Mouse (Mus musculus): ENCODE data around the gene Ldb1. TPM values are rescaled to one million over a fixed set of nuclear protein-coding genes. Genes with fewer than 3 reads are reported as not detected.

The Ldb1 gene
- polyA plus RNA-seq, 1 experiment from 2014 or later = 140 TPM

GRCm38 (mm10) chr19:46033911-46034310, 11.1 kb downstream of the Ldb1 start:
- 95% methylated on average over 11 of the region's 11 CpGs for WGBS
- Histone ChIP-seq H3K9ac (replicated peaks) (no peak overlapping the region), H3K4me3 (replicated peaks) (no peak overlapping the region), H3K9me3 (no peaks in the 10 kb centered on the region), H3K4me2 (replicated peaks) (no peak overlapping the region), H3K4me1 (replicated peaks) (peaks cover 36% of the 10 kb centered on the region), H3K27me3 (no peaks in the 10 kb centered on the region), H3K27ac (0 out of 2 replicates have a peak overlapping the region, but pooled peaks have one; percentile 5), H3K36me3 (peaks cover 66% of the 10 kb centered on the region)
- no peak for ATAC-seq

DNA sequence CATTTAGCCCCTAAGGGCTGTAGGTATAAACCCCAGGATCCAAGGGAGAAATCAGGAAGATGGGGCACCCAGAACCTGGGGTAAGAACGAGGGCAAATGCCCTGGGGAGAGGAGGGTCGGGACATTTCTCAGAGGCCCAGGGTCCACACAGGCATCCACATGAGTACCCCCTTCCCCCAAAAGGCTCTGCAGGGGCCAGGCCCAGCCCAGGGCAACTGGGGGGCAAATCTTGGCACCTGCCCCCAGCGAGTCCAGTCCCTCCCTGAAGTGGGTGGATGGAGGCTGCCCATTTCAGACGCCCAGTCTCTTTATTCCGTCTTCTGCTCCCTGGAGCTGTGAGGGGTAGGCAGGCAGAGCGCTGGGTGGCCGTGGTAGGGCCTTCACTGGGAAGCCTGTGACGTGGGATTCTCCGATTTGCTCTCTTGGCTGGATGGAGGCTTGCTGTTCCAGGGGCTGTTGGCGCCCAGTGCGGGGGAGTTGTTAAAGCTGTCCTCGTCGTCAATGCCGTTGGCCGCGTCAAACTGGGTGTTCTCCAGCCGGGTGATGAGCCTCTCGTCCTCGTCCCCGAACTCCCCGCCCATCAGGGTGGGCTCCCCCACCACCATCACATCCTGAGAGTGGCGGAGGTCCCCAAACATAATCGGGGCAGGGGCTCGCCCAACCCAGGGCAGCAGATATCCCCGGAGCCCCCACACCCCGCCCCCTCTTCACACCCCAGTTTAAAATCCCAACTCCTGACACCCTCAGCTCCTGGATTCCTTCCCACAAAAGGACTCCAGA, 12.1 kb downstream of the Ldb1 start:
- peak overlapping the region; percentile 25 for H3K27ac ChIP-seq
- ATAC-seq = no peak
- H3K4me3 ChIP-seq (replicated peaks) = no peak overlapping the region
- H3K9me3 ChIP-seq = no peaks in the 10 kb centered on the region
- H3K4me2 ChIP-seq (replicated peaks) = no peak overlapping the region
- 86% methylated on average over 26 of the region's 26 CpGs for WGBS
- H3K4me1 ChIP-seq (replicated peaks) = peaks cover 30% of the 10 kb centered on the region
- peak overlapping the region; percentile 36; the same call in 1 of the 2 replicates for H3K9ac ChIP-seq (replicated peaks)
- peaks cover 66% of the 10 kb centered on the region for H3K36me3 ChIP-seq
- H3K27me3 ChIP-seq = no peaks in the 10 kb centered on the region

- H3K4me3 ChIP-seq (replicated peaks) = no peak overlapping the region
- H3K27ac ChIP-seq = peak overlapping the region; percentile 65
- no peaks in the 10 kb centered on the region for H3K27me3 ChIP-seq
- H3K9ac ChIP-seq (replicated peaks) = no peak overlapping the region
- H3K36me3 ChIP-seq = peaks cover 66% of the 10 kb centered on the region
- H3K9me3 ChIP-seq = no peaks in the 10 kb centered on the region
- H3K4me2 ChIP-seq (replicated peaks) = no peak overlapping the region
- 68% methylated on average over 9 of the region's 9 CpGs for whole genome bisulfite sequencing
- 0 out of 2 replicates have a peak, but pooled peaks have one; percentile 45 for ATAC-seq
- H3K4me1 ChIP-seq (replicated peaks) = peaks cover 19% of the 10 kb centered on the region
Measured at GRCm38 (mm10) chr19:46031689-46032432, 13.2 kb downstream of the Ldb1 start.

DNA sequence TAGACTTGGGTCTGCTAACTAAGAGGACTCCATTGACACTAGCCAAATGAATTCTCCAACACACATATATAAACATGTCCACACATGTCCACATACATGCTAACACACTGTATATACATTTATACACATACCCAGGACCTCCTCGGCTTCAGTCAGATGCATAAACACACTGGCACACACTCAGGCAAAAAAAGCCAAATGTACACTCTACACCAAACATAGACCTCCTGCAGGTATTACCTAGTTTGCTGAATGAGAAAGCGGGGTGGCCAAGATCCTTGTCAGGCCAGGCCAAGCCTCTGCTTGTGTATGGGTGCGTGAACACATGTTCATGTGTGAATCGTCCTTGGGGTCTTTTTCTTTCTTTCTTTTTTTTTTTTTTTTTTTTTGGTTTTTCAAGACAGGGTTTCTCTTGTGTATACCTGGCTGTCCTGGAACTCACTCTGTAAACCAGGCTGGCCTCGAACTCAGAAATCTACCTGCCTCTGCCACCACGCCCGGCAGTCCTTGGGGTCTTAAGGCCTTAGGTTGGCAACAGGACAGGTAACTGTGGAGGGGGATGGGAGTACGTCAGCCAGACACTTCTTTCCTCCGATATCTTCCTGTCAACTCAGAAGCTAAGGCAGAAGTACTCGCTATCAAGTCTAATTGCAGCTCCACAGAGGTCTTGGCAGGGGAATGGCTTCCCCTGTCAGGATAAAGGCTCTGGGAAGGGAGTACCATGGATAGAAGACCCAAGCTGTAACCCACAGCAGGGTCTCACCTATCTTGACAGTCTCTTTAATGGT, 14.6 kb downstream of the Ldb1 start:
- H3K9ac ChIP-seq (replicated peaks) = no peak overlapping the region
- WGBS = 94% methylated on average over 10 of the region's 10 CpGs
- no peaks in the 10 kb centered on the region for H3K9me3 ChIP-seq
- peaks cover 52% of the 10 kb centered on the region for H3K36me3 ChIP-seq
- peaks cover 5% of the 10 kb centered on the region; the same call in 1 of the 2 replicates for H3K4me1 ChIP-seq (replicated peaks)
- H3K27ac ChIP-seq = no peak overlapping the region
- no peak overlapping the region for H3K4me2 ChIP-seq (replicated peaks)
- H3K4me3 ChIP-seq (replicated peaks) = no peak overlapping the region
- H3K27me3 ChIP-seq = no peaks in the 10 kb centered on the region
- no peak for ATAC-seq

- H3K9ac ChIP-seq (replicated peaks) = no peak overlapping the region
- WGBS = 95% methylated on average over 1 of the region's 1 CpGs
- no peak overlapping the region for H3K27ac ChIP-seq
- H3K36me3 ChIP-seq = peaks cover 45% of the 10 kb centered on the region
- no peaks in the 10 kb centered on the region for H3K27me3 ChIP-seq
- ATAC-seq = no peak
- H3K4me3 ChIP-seq (replicated peaks) = no peak overlapping the region
- H3K9me3 ChIP-seq = no peaks in the 10 kb centered on the region
- peaks cover 5% of the 10 kb centered on the region; the same call in 1 of the 2 replicates for H3K4me1 ChIP-seq (replicated peaks)
- H3K4me2 ChIP-seq (replicated peaks) = no peak overlapping the region
Measured at GRCm38 (mm10) chr19:46029652-46030051, 15.4 kb downstream of the Ldb1 start.

DNA sequence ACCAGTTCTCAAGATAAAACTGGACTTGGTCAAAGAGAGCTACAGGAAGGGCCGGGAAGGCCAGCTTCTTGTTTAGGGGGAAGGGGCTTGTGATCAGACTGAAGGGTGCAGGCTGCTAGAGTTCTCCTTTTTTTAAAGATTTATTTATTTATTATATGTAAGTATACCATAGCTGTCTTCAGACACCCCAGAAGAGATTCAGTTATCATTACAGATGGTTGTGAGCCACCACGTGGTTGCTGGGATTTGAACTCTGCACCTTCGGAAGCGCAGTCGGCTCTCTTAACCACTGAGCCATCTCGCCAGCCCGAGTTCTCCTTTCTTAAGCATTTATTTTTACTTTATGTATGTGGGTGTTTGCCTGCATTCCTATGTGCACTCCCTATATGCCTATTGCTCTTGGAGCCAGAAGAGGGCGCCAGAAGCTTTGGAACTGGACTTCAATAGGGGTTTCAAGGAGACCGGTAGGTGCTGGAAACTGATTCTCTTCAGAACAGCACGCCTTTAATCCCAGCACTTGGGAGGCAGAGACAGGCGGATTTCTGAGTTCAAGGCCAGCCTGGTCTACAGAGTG, 16.2 kb downstream of the Ldb1 start:
- no peak overlapping the region for H3K9ac ChIP-seq (replicated peaks)
- no peaks in the 10 kb centered on the region for H3K27me3 ChIP-seq
- H3K4me3 ChIP-seq (replicated peaks) = no peak overlapping the region
- no peak overlapping the region for H3K27ac ChIP-seq
- H3K36me3 ChIP-seq = peaks cover 37% of the 10 kb centered on the region
- 73% methylated on average over 11 of the region's 11 CpGs for WGBS
- no peaks in the 10 kb centered on the region for H3K9me3 ChIP-seq
- no peak for ATAC-seq
- no peak overlapping the region for H3K4me2 ChIP-seq (replicated peaks)
- peaks cover 5% of the 10 kb centered on the region; the same call in 1 of the 2 replicates for H3K4me1 ChIP-seq (replicated peaks)

DNA sequence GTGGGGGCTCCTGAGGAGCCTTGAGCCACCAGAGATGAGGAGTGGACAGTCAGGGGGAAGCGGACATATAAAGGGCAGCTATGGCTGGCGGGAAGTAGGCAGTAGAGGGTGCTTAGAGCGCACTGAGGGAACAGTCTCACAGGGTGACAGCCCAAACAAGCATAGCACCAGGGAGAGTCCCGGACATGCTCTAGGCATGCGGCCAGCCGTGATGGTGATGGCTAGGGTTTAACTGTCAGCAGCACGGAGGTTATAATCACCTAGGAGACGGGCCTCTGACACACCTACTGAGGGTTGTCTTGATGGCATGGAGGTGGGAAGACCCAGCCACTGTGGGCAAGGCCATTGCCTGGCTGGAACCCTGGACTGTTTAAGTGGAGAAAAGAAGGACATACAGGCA, 18.4 kb downstream of the Ldb1 start:
- Histone ChIP-seq H3K9me3 (no peaks in the 10 kb centered on the region), H3K9ac (replicated peaks) (no peak overlapping the region; the same call in 1 of the 2 replicates), H3K4me1 (replicated peaks) (no peaks in the 10 kb centered on the region), H3K4me2 (replicated peaks) (no peak overlapping the region), H3K27ac (no peak overlapping the region; the same call in 1 of the 2 replicates), H3K36me3 (peaks cover 14% of the 10 kb centered on the region), H3K4me3 (replicated peaks) (no peak overlapping the region), H3K27me3 (no peaks in the 10 kb centered on the region)
- ATAC-seq = no peak
- 68% methylated on average over 8 of the region's 8 CpGs for WGBS

GRCm38 (mm10) chr19:46024959-46025358, 20.1 kb downstream of the Ldb1 start:
- Histone ChIP-seq H3K4me1 (replicated peaks) (no peaks in the 10 kb centered on the region), H3K36me3 (peaks cover 1% of the 10 kb centered on the region; the same call in 1 of the 2 replicates), H3K27ac (no peak overlapping the region), H3K9me3 (no peaks in the 10 kb centered on the region), H3K4me3 (replicated peaks) (no peak overlapping the region), H3K27me3 (no peaks in the 10 kb centered on the region), H3K4me2 (replicated peaks) (no peak overlapping the region), H3K9ac (replicated peaks) (no peak overlapping the region)
- no peak for ATAC-seq
- 76% methylated on average over 6 of the region's 6 CpGs for WGBS

DNA sequence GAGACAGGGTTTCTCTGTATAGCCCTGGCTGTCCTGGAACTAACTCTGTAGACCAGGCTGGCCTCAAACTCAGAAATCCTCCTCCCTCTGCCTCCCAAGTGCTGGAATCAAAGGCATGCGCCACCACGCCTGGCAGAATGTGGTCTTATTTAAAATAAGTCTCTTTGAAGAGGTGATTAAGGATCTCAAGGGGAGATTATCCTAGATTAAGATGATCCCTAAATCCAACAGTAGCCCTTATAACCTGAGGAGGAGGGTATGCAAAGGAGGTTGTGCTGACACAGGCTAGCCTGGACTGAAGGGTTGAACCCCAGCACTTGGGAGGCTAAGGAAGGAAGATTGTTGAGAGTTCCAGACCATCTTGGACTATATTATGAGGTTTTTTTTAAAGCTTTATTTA, 29.0 kb downstream of the Ldb1 start:
- no peak for ATAC-seq
- no peak overlapping the region for H3K4me3 ChIP-seq (replicated peaks)
- no peak overlapping the region for H3K9ac ChIP-seq (replicated peaks)
- no peaks in the 10 kb centered on the region for H3K9me3 ChIP-seq
- no peaks in the 10 kb centered on the region for H3K36me3 ChIP-seq
- no peaks in the 10 kb centered on the region for H3K27me3 ChIP-seq
- no peak overlapping the region for H3K27ac ChIP-seq
- WGBS = 52% methylated on average over 2 of the region's 2 CpGs
- no peak overlapping the region for H3K4me2 ChIP-seq (replicated peaks)
- H3K4me1 ChIP-seq (replicated peaks) = no peaks in the 10 kb centered on the region

DNA sequence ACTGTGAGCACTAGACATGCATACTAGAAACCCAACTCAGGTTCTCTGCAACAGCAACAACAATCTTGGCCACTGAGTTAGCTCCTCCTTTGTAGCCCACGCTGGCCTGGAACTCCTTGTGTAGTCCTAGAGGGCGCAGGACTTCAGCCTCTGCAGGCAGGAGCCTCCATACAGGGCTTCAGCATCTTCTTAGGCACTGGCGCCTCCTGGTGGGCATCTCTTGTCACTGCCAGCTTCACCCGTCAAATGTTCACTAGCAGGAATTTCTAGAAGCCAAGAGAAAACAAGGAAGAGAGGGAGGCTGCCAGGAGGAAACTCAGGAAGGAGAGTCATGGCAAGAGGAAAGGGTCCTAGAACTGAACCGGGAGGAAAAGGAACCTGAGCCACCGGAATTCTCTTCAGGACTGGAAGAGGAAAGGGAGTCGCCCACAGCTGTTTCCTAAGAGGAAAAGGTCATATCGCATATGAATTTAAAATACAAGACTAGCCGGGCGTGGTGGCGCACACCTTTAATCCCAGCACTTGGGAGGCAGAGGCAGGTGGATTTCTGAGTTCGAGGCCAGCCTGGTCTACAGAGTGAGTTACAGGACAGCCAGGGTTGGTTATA, 30.3 kb downstream of the Ldb1 start:
- no peaks in the 10 kb centered on the region for H3K36me3 ChIP-seq
- no peaks in the 10 kb centered on the region for H3K27me3 ChIP-seq
- no peak overlapping the region for H3K27ac ChIP-seq
- H3K4me1 ChIP-seq (replicated peaks) = no peaks in the 10 kb centered on the region
- 41% methylated on average over 12 of the region's 12 CpGs for WGBS
- H3K9me3 ChIP-seq = no peaks in the 10 kb centered on the region
- ATAC-seq = peak; percentile 77
- no peak overlapping the region for H3K4me3 ChIP-seq (replicated peaks)
- no peak overlapping the region for H3K9ac ChIP-seq (replicated peaks)
- H3K4me2 ChIP-seq (replicated peaks) = no peak overlapping the region

DNA sequence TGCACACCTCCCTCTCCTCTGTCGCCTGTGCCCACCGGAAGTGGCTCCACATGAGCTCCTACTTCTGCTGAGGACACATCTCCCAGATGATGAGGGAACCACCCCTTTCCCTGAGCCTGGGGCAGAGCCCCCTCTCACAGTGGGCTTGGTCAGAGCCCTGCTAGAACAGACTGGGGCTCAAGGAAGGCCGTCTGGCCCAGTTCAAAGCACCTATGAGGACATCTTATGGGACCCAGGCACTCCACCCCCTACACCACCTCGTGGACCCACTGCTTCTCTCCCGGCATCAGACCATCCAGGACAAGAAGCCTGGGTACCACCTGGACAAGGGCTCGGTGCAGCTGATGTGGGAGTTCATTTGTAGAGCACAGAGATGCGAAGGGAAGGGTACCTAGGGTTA, 39.3 kb downstream of the Ldb1 start:
- Histone ChIP-seq H3K4me3 (replicated peaks) (no peak overlapping the region), H3K36me3 (no peaks in the 10 kb centered on the region), H3K27ac (no peak overlapping the region), H3K27me3 (peaks cover 35% of the 10 kb centered on the region), H3K9ac (replicated peaks) (no peak overlapping the region), H3K4me2 (replicated peaks) (no peak overlapping the region), H3K9me3 (no peaks in the 10 kb centered on the region), H3K4me1 (replicated peaks) (peaks cover 10% of the 10 kb centered on the region)
- 83% methylated on average over 7 of the region's 7 CpGs for WGBS
- no peak for ATAC-seq

Measured in midbrain, embryonic 13.5 days (tissue).